Mouse (Mus musculus): Measurements from ENCODE around the gene Pitpnm2.
"Not testable (repeated sequence)": the region's sequence is repeated elsewhere in the genome, so short reads cannot be mapped to it uniquely, and the experiment has no call there.

Gene Pitpnm2

DNA sequence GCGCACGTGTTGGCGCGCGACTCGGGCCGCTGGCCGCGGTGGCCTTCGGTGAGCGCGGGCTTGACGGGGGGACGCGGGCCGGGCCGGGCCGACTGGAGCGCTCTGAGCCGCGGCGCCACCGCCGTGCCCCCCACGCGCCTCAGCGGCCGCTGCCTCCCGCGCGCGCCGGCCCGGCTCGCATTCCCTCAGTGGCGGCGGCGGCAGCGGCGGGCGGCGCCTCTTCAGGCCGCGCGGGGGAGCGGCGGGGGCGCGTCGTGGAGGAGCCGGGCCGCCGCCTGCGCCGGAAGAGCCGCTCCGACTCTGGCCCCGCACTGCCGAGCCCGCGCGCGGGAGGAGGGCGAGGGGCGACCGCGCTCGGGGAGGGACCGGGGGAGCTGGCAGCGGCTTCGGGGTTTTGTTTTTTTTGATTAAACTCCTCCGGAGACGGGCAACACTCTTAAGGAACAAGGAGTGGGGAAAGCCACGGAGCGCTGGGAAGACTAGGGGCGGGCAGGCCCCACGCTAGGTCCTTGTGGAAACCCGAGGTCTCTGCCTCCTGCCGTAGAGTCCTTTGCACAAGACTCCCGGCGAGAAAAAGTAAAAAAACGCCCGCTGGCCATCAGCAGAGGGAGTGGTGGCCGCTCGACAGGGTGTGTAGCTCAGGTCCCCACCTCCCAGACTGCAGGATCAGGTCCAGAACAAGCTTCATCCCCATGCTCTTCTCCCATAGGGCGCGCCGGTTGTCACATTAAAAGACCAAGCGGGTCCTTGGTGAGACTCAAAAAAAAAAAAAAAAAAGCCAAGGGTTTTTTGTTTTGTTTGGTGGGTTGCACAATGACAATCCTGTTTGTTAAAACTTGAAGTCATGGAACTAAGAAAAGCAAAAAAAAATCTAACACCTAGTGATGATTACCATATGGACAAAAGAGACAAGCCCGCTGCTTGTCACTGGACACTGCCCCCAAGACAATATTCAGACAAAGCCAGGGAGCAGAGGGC lies at the start of gene Pitpnm2:
Gene Pitpnm2, minus strand, starts transcription at position 147 of the 978 bp plus-strand sequence.
- no peak for DNase-seq (ENCODE audit: extremely low spot score, low read depth, low spot score)

DNA sequence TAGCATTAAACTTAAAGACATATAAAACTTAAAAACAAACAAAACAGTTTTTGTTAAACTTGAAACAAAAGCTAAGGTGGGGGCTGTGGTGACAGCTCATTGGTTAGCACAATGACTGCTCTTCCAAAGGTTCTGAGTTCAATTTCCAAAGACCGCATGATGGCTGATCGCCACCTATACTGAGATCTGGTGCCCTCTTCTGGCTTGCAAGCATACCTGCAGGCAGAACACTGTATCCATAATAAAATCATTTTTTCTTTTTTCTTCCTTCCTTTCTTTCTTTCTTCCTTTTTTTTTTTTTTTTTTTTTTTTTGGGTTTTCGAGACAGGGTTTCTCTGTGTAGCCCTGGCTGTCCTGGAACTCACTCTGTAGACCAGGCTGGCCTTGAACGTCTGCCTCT lies 49.7 kb upstream of the Pitpnm2 start:
- DNase-seq (ENCODE audit: extremely low spot score, low read depth, low spot score) = not testable (repeated sequence)

DNA sequence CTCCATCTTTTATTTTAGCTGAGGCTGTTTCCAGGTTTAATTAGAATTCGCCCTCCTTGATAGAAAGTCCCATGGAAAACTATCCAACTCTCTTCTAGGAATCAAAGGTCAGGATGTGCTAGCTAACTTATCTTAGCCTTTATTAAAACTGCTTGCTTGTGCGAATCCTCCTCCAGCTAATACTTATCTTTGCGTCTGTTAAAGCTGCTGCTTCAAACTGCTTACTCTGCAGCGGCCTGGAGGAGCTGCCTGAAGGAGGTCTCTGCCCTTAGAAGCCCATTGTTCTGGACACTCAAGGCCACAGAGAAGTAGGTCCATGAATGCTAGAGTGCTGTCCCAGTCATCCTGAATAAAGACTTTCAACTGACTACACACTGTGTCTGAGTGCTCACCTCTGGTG lies 46.9 kb upstream of the Pitpnm2 start:
- no peak for DNase-seq (ENCODE audit: extremely low spot score, low read depth, low spot score)

DNA sequence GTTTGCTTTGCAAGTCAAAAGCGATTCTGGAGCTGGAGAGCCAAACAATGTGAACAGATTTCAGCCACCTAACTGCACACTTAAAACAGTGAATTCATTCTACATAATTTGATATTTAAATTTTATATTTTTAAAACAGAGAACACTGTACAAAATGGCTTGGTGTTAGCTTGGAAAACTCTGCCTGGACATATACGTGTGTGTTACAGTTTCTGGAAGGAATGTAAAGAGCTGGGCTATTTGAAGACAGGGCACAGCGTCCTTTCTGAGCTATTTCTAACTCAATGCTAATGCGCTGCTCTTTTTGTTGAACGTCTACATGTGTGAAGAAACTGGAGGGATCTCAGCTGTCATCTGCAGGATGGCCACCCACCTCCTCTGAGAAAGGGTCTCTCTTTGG lies 44.4 kb upstream of the Pitpnm2 start:
- DNase-seq (ENCODE audit: extremely low spot score, low read depth, low spot score) = no peak

DNA sequence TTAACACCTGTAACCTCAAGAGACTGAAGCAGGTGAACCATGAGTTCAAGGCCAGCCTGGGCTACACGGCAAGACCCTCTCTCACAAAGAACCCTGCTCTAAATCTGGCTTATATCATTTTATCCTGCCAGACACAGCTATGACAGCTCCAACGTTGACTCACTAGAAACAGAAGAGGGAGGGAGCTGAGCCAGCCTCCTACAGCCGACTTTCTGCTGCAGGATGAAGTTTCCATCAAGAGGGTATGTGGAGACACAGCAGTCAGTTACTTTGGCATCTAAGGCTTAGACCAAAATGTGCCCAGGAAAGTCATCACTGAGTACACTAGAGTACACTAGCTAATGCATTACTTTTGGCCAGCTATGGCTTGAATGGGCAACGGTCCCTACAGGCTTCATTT lies 40.7 kb upstream of the Pitpnm2 start:
- no peak for DNase-seq (ENCODE audit: extremely low spot score, low read depth, low spot score)

DNA sequence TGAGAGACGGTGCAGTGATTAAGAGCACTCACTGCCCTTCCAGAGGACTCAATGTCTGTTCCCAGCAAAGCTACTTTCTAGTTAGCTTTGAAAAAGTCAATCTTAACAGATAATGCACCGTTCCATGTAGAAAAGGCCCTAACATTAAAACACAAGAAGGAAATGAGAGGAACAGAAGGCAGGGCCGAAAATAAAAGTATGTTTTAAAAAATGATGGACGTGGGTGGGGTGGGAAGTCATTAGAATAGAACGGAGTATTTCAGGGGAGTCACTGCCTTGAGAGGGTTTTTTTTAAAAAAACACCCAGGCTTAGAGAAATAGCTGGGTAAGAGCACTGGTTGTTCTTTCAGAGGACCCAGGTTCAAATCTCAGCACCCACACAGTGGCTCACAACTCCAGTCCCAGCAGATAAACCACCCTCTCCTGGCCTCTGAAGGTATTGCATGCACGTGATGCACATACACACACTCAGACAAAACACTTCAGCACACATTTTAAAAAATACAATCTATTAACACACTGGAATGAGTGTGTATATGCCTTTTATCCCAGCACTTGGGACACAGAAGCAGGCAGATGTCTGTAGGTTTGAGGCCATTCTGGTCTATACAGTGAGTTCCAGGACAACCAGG lies 38.2 kb upstream of the Pitpnm2 start:
- DNase-seq (ENCODE audit: extremely low spot score, low read depth, low spot score) = no peak

DNA sequence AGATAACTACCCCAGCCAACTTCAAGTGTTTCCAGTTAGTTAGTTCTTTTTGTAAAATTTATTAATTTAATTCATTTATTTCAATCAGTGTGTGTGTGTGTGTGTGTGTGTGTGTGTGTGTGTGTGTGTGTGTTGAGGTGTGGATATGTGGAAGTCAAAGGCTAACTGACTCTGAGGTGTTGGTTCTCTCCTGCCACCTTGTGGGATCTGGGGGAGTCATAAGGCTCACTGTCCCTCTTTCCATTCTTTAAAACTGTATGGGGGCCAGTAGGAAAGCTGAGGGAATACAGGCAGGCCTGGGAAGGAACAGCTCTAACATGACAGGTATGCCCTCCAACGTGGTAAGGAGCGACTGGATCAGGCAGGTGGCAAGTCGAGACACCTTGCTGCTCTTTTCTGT lies 34.8 kb upstream of the Pitpnm2 start:
- DNase-seq (ENCODE audit: extremely low spot score, low read depth, low spot score) = no peak

DNA sequence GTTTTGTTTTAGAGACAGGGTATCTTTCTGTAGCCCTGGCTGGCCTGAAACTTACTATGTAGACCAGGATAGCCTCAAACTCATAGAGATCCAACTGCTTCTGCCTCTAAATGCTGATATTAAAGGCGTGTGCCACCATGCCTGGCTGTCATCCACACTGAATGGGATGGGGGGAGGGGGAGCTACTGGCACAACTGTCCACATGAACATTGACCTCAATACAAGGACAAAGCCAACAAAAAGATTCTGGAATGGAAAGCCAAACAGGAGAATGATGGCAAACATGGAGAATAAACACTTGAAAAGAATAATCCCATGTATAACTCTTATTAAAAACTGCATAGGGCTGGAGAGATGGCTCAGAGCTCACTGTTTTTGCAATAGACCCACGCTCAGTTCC lies 33.3 kb upstream of the Pitpnm2 start:
- no peak for DNase-seq (ENCODE audit: extremely low spot score, low read depth, low spot score)

DNA sequence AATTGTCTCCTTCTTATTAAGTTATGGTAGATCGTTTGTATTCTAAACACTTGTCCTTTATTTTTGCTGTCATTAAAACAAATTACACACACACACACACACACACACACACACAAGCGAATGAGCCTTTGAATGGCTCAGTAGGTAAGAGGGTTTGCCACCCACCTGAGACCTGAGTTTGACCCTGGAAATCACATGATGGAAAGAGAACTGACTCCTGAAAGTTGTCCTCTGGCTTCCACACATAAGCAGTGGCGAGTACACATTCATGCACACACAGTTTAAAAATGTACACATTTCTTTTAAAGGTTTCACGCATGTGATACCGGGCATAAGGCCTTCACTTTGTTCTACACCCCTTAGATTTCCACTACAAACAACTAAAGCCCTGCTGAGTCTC lies 20.7 kb upstream of the Pitpnm2 start:
- DNase-seq (ENCODE audit: extremely low spot score, low read depth, low spot score) = no peak

DNA sequence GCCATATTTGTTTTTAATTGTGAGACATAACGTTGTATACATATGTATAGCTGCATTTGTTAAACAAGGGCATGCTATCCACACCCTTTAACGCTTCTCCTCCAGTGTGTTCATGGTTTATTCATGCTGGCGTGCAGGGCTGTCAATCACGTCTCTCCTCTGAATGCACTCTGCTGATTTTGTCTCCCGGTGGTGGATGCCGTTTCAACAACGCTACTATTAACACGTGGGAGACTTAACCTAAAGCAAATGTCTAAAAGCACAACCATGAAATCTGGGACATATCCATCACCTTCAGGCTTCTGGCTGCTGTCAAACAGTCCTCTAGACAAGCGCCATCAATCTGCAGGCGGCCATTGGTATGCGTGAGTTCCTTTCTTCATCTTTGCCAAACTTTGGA lies 20.1 kb upstream of the Pitpnm2 start:
- no peak for DNase-seq (ENCODE audit: extremely low spot score, low read depth, low spot score)

DNA sequence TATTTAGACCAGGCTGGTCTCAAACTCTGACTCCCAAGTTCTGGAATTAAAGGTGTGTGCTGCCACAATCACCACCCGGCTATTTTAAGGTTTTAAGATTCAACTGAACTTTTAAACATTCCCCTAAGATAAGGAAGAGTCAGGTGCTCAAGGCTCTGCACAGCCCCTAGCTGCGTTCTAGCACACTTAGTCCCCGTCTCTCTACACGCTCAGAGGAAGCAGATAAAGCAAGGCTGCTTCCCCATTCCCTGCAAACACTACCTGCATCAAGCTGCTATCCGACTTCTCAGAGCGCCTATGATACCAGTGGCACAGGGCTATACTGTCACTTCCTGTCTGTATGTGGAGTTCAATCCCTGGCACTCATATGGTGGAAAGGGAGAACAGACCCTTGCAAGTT lies 18.1 kb upstream of the Pitpnm2 start:
- DNase-seq (ENCODE audit: extremely low spot score, low read depth, low spot score) = no peak

DNA sequence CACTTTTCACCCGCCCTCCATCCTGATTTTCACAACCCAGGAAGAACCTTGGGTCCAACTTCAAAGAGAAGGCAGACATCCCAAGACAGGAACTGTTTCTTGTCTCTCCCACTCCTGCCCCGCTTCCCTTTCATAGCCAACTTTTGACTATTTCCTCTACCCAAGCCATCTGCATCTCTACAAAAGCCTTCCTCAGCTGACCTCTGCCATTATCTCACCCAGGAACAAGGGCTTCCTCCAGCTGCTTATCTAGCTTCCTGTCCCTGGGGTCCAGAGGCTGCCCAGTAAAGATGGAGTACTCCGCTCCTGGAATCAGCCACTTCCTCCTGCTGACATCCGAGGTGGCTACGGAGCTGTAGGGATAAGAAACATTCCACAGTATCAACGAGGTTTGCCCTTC lies 17.3 kb upstream of the Pitpnm2 start:
- no peak for DNase-seq (ENCODE audit: extremely low spot score, low read depth, low spot score)

DNA sequence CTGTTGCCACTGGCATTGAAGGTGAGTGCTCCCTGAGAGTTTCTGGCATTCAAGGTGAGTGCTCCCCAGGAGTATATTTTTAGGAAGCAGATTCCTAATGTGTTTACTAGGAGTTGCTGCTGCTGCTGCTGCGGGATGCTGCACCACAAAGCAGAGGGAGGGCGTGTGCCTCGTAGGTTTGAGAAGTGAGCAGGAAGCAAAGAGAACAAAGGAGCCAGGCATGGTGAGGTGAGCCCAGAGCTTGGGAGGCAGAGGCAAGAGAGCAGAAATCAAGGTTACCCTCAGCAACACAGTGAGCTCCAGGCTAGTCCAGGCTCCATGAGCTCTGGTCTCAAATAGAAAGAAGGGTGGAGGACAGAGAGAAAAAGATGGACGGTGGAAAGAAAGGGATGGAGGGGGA lies 13.7 kb upstream of the Pitpnm2 start:
- DNase-seq (ENCODE audit: extremely low spot score, low read depth, low spot score) = no peak

DNA sequence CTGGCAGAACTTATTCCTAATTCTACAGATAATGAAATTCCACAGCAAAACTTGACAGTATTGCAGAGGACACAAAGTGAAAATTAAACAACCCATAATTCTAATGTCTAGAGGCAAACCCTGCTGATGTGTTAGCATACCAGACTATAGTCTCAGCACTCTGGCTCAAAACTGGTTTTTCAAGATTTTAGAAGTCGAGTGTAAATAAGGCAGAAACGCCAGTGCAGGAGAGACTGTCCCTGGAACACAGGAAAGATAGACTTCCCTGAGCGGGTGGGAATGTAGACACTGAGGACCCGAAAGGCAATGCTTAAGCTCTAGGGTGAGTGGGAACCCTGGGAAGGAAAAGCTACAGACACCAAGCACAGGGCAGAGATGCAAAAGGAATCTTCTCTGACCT lies 12.5 kb upstream of the Pitpnm2 start:
- DNase-seq (ENCODE audit: extremely low spot score, low read depth, low spot score) = no peak

DNA sequence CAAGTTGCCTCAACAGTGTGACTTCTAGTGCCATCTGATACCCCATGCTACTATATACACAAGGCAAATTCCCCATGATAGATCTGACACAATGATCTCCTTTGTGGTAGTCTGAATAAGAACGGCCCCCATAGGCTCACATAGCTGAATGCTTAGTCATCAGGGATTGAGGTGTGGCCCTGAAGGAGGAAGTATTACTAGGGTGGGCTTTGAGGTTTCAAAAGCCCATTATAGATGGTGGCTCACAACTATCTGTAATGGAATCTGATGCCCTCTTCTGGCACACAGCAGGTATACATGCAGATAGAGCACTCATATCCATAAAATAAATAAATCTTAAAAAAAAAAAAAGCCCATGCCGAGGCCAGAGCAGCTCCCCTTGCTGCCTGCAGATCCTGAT lies 9.6 kb upstream of the Pitpnm2 start:
- no peak for DNase-seq (ENCODE audit: extremely low spot score, low read depth, low spot score)

DNA sequence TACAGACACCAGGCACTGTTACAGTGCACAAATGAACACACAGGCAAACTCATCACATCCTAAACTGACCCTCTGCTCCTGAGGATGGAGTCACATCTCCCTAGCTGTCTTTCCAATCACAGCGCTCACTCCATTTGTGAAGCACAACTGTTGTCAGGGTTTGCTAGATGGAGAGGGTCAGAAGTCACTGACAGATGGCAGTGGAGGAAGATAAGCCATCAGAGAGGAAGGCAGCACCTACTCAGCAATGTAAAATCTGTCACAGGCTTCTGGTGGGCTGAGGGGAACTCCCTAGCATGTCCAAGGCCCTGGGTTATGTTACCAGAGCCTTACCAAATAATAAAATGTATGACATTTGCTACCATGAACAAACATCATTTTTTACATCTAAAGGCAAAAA lies 8.5 kb upstream of the Pitpnm2 start:
- no peak for DNase-seq (ENCODE audit: extremely low spot score, low read depth, low spot score)

DNA sequence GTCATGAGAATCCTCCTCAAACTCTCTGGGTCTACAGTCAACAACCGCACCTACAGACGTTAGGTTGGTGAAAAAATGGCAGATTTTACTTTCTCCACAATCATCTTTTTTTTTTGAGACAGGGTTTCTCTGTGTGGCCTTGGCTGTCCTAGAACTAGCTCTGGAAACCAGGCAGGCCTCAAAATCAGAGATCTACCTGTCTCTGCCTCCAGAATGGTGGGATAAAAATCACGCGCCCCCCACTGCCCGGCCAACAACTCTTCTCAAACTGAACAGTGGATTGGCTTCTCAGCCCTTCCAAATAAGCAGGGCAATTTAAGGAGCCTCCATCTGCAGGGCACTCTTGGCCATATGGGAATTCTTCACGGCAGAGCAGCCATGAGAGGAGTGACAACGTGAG lies 5.6 kb upstream of the Pitpnm2 start:
- DNase-seq (ENCODE audit: extremely low spot score, low read depth, low spot score) = no peak

DNA sequence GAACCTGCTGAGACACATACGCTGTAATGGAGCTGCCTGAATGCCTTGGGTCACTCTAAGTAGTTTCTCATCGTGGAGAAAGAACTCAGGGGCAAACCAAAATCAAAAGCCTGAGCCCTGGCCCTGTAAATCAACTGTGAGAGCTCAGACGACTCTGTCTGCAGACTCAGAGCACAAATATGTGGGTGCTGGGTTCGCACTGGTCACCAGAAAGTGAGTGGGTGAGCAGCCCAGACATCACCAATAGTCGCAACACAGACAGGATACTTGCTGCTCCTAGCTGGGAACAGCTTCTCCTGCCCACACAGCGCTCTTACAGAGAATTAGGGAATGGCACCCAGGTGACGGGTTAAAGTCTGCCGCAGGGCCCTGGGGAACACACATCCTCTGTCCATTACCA lies 4.0 kb upstream of the Pitpnm2 start:
- no peak for DNase-seq (ENCODE audit: extremely low spot score, low read depth, low spot score)

DNA sequence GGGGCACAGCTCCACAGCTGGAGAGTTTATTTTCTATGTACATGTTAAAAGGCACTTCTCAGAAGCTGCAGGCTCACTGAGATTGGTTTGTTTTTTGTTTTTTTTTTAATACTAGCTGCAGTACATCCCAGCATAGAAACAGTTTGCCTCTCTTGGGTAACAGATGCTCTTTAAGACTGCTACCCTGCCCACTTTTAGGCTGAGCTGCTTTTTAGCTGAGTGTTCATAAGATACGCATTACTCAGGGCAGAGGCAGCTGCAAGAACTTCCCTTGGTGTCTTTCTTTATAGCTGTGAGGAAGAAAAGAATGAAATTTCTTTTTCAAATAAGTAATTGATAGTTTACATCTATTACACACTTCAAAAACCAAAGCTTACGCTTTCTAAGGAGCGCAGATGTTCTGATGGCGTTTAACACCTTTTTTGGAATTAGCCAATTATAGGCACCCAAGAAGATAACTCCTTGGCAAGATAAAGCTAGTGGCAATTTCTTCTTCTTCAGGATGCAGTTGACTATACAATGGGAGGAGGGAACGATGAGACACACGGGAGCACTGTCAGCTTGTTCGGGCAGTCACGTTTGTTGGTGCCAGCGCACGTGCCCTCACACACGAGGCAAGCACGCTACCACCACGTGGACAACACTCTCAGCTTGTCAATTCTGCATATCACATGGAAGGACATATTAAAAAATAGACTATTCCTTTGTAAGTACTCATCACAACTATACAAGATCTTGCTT lies 3.2 kb upstream of the Pitpnm2 start:
- no peak for DNase-seq (ENCODE audit: extremely low spot score, low read depth, low spot score)

DNA sequence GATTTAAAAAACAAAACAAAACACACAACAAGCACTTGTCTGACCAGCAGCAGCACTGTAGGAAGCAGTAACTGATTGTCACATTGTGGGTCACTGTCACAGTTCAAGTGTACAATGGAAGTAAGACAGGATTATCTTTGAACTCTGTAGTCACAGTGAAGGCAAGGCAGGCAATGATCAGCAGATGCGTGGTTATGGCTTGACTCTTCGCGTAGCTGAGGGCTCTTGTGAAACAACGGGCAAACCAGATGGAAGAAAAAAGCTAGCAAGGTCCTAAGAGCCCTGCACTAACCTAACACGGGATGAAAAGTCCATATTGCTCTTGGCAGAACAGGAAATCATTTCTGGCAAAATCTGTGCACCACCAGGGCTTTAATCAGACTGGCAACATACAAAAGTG lies 1.5 kb upstream of the Pitpnm2 start:
- no peak for DNase-seq (ENCODE audit: extremely low spot score, low read depth, low spot score)

DNA sequence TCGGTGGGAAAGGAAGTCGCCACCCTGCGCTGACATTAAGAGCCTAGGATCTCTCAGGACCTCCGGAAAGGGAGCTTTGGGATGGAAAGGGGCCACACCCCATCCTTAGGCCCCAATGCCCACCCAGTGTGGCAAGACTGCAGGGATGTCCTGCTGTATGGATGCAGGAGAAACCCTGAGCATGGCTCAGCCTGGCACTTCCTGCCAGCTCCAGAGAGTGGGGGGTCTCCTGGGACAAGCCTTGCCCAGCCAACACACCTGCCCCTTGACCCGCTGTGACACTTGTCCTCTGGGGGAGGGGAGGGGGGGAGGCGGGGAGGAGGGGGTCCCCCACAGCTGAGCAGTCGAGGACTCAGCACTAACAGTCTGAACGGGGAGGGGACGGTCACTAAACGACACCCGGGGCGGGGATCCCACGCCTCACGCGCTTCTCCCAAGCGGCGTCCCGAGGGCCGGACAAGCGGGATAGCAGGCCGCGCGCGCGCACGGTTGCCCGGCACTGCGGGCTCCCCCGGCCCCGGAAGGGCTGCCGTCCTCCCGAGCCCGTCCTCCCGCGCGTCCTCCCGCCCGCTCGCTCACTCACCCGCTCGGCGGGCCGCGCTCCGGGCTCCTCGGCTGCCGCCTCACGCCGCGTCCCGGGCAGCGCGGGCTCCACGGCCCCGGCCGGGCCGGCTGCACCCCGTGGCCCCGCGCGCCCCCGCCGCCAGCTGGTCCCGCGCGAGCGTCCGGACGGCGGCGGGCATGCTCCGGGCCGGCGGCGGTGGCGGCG lies 531 bp downstream of the Pitpnm2 start:
- no peak for DNase-seq (ENCODE audit: extremely low spot score, low read depth, low spot score)

All from hindlimb bud, embryonic 11.5 days (tissue).